Mouse (Mus musculus) heart, adult 2 months (tissue): ENCODE measurements at regions not wholly inside any gene's neighbourhood (a gene's known extent, or its start where the extent isn't known, plus 50 kb on each side); places are given as distances from the start of the nearest gene placed in this dataset.

Experiments used
- DNase-seq, 2 experiments: peaks; one replicate each; pipeline ENCODE4 v3.0.0; 2021
- H3K27ac ChIP-seq: fragments of 200-600 bp; 2 replicates; pipeline ENCODE4 v1.8.1; 2022
- H3K27me3 ChIP-seq: fragments of 200-500 bp; 2 replicates; pipeline ENCODE4 v1.6.1; 2012; ENCODE audit warnings: mild to moderate bottlenecking, low read length, inconsistent platforms, mixed read lengths; ENCODE audit not compliant: control insufficient read depth, insufficient read depth
- H3K36me3 ChIP-seq: fragments of 200-500 bp; 2 replicates; pipeline ENCODE4 v1.6.1; 2012; ENCODE audit warnings: low read length, inconsistent platforms; ENCODE audit not compliant: control insufficient read depth, insufficient read depth
- H3K4me1 ChIP-seq: fragments of 200-500 bp; 2 replicates; pipeline ENCODE4 v1.6.1; 2011; ENCODE audit warnings: low read length; ENCODE audit not compliant: control insufficient read depth, insufficient read depth
- H3K4me3 ChIP-seq: fragments of 200-600 bp; 2 replicates; pipeline ENCODE4 v1.8.1; 2022
- H3K79me2 ChIP-seq: fragments of 200-500 bp; replicated peaks from 2 replicates; pipeline ENCODE4 v1.6.1; 2012; ENCODE audit warnings: mild to moderate bottlenecking, inconsistent platforms, low read length, moderate library complexity, mixed read lengths; ENCODE audit not compliant: control insufficient read depth, insufficient read depth
- H3K9ac ChIP-seq: fragments of 200-500 bp; 2 replicates; pipeline ENCODE4 v1.6.1; 2012; ENCODE audit warnings: low read depth, mild to moderate bottlenecking, control low read depth, inconsistent platforms, low read length, mixed read lengths
- CTCF ChIP-seq: fragments of 200-600 bp; IDR thresholded peaks from 2 replicates; pipeline ENCODE4 v1.8.1; 2022; ENCODE audit warnings: antibody characterized with exemption, mild to moderate bottlenecking, moderate library complexity
- EP300 ChIP-seq: fragments of 200-500 bp; IDR thresholded peaks from 2 replicates; pipeline ENCODE4 v1.6.1; 2011; ENCODE audit warnings: low read depth, low read length, control low read depth; ENCODE audit not compliant: insufficient read depth
- POLR2A ChIP-seq: fragments of 200-500 bp; IDR thresholded peaks from 2 replicates; pipeline ENCODE4 v1.6.1; 2011; ENCODE audit warnings: mild to moderate bottlenecking, low read depth, low read length, control low read depth; ENCODE audit not compliant: insufficient read depth
- WGBS: fragments of 180-500 bp; shearing (Covaris S2); methylation state at CpG from one replicate; pipeline ENCODE4 v1.1.7; 2018; 5-methylcytosine and 5-hydroxymethylcytosine counted together
- intact Hi-C: fragments of 180-260 bp; cut with DNase I; formaldehyde crosslinking; loops from one replicate; pipeline ENCODE4 v1.15.1; 2025

- intact Hi-C loops, result loop anchor here (1.0 kb wide), 1 partner anchor 40 kb away; no protein-coding TSS in a partner anchor
- Histone ChIP-seq H3K27me3 (no peaks in the 10 kb centered on the region), H3K27ac (no peak overlapping the region), H3K36me3 (no peaks in the 10 kb centered on the region), H3K4me3 (no peak overlapping the region), H3K79me2 (no peaks in the 10 kb centered on the region), H3K9ac (no peak overlapping the region), H3K4me1 (no peaks in the 10 kb centered on the region)
- WGBS, result 97% methylated on average over 2 of the region's 2 CpGs
- no peak for DNase-seq
- no peak for TF ChIP-seq CTCF
- no peak for TF ChIP-seq EP300
- no peak for TF ChIP-seq POLR2A
Measured at GRCm38 (mm10) chr8:35268986-35269385, 496.6 kb upstream of the Gm19410 start.

GRCm38 (mm10) chr8:35275972-35276371, 489.6 kb upstream of the Gm19410 start:
- Histone ChIP-seq H3K9ac (no peak overlapping the region), H3K27ac (no peak overlapping the region), H3K79me2 (no peaks in the 10 kb centered on the region), H3K4me1 (no peaks in the 10 kb centered on the region), H3K36me3 (no peaks in the 10 kb centered on the region), H3K27me3 (no peaks in the 10 kb centered on the region), H3K4me3 (no peak overlapping the region)
- WGBS, result 91% methylated on average over 8 of the region's 8 CpGs
- no peak for DNase-seq
- TF ChIP-seq POLR2A, result no peak
- TF ChIP-seq CTCF, result no peak
- TF ChIP-seq EP300, result no peak
- intact Hi-C loops, result no loop called here

GRCm38 (mm10) chr8:35276460-35276859, 489.1 kb upstream of the Gm19410 start:
- intact Hi-C loops, result no loop called here
- DNase-seq, result no peak
- Histone ChIP-seq H3K4me1 (no peaks in the 10 kb centered on the region), H3K4me3 (no peak overlapping the region), H3K36me3 (no peaks in the 10 kb centered on the region), H3K27me3 (no peaks in the 10 kb centered on the region), H3K79me2 (no peaks in the 10 kb centered on the region), H3K9ac (no peak overlapping the region), H3K27ac (no peak overlapping the region)
- WGBS, result 65% methylated on average over 7 of the region's 7 CpGs
- no peak for TF ChIP-seq CTCF
- TF ChIP-seq POLR2A, result no peak
- no peak for TF ChIP-seq EP300

- DNase-seq, result no peak
- no peaks in the 10 kb centered on the region for H3K4me1 ChIP-seq
- no peak for TF ChIP-seq EP300
- no peak for TF ChIP-seq CTCF
- WGBS, result 95% methylated on average over 8 of the region's 8 CpGs
- H3K27me3 ChIP-seq, result no peaks in the 10 kb centered on the region
- no peak overlapping the region for H3K4me3 ChIP-seq
- H3K27ac ChIP-seq, result no peak overlapping the region
- no peak overlapping the region for H3K9ac ChIP-seq
- H3K36me3 ChIP-seq, result no peaks in the 10 kb centered on the region
- H3K79me2 ChIP-seq, result no peaks in the 10 kb centered on the region
- intact Hi-C loops, result no loop called here
Measured at GRCm38 (mm10) chr8:35278946-35279345, 486.6 kb upstream of the Gm19410 start.

- intact Hi-C loops, result no loop called here
- no peaks in the 10 kb centered on the region for H3K79me2 ChIP-seq
- no peaks in the 10 kb centered on the region for H3K36me3 ChIP-seq
- no peak overlapping the region for H3K4me3 ChIP-seq
- WGBS, result 86% methylated on average over 6 of the region's 6 CpGs
- no peak for DNase-seq
- no peak for TF ChIP-seq EP300
- no peak for TF ChIP-seq CTCF
- TF ChIP-seq POLR2A, result no peak
- H3K4me1 ChIP-seq, result no peaks in the 10 kb centered on the region
- H3K9ac ChIP-seq, result no peak overlapping the region
- H3K27me3 ChIP-seq, result no peaks in the 10 kb centered on the region
- no peak overlapping the region for H3K27ac ChIP-seq
Measured at GRCm38 (mm10) chr8:35280741-35281140, 484.8 kb upstream of the Gm19410 start.

GRCm38 (mm10) chr8:35283366-35283765, 482.2 kb upstream of the Gm19410 start:
- Histone ChIP-seq H3K27ac (no peak overlapping the region), H3K36me3 (no peaks in the 10 kb centered on the region)
- WGBS, result 70% methylated on average over 9 of the region's 9 CpGs

More at GRCm38 (mm10) chr8:35283366-35283765, 482.2 kb upstream of the Gm19410 start:
- no peaks in the 10 kb centered on the region for H3K4me1 ChIP-seq
- H3K9ac ChIP-seq, result no peak overlapping the region
- H3K4me3 ChIP-seq, result no peak overlapping the region
- no peak for DNase-seq
- no peaks in the 10 kb centered on the region for H3K79me2 ChIP-seq
- no peaks in the 10 kb centered on the region for H3K27me3 ChIP-seq
- intact Hi-C loops, result no loop called here
- TF ChIP-seq CTCF (no peak), POLR2A (no peak), EP300 (no peak)
